Mouse (Mus musculus) fibroblast of lung, adult 2 months (primary cell): ENCODE data around the gene Dazap1.

Experiments
- DNase-seq: peaks from one replicate; pipeline ENCODE4 v3.0.0-alpha.2; 2011; ENCODE audit warnings: low read depth

Gene Dazap1

GRCm38 (mm10) chr10:80298571-80299281, 37.4 kb downstream of the Dazap1 start:
- DNase-seq = no peak

- DNase-seq = no peak
Observed at GRCm38 (mm10) chr10:80299301-80299700, 38.0 kb downstream of the Dazap1 start.

- no peak for DNase-seq
Observed at GRCm38 (mm10) chr10:80299824-80300223, 38.5 kb downstream of the Dazap1 start.

- DNase-seq = no peak
Observed at GRCm38 (mm10) chr10:80300672-80301181, 39.4 kb downstream of the Dazap1 start.

GRCm38 (mm10) chr10:80301256-80302081, 40.2 kb downstream of the Dazap1 start:
- no peak for DNase-seq

GRCm38 (mm10) chr10:80302082-80302355, 40.7 kb downstream of the Dazap1 start:
- no peak for DNase-seq

- no peak for DNase-seq
Observed at GRCm38 (mm10) chr10:80302471-80302881, 41.2 kb downstream of the Dazap1 start.

- DNase-seq = no peak
Observed at GRCm38 (mm10) chr10:80304458-80304857, 43.2 kb downstream of the Dazap1 start.

- no peak for DNase-seq
Observed at GRCm38 (mm10) chr10:80304862-80305261, 43.6 kb downstream of the Dazap1 start.

- DNase-seq = no peak
Observed at GRCm38 (mm10) chr10:80311560-80311959, 50.3 kb downstream of the Dazap1 start.

- DNase-seq = no peak
Observed at GRCm38 (mm10) chr10:80312586-80313504, 51.6 kb downstream of the Dazap1 start.

- no peak for DNase-seq
Observed at GRCm38 (mm10) chr10:80313627-80314201, 52.4 kb downstream of the Dazap1 start.

- DNase-seq = no peak
Observed at GRCm38 (mm10) chr10:80314494-80315001, 53.3 kb downstream of the Dazap1 start.

- no peak for DNase-seq
Observed at GRCm38 (mm10) chr10:80315315-80315714, 54.0 kb downstream of the Dazap1 start.

- DNase-seq = no peak
Observed at GRCm38 (mm10) chr10:80316359-80316781, 55.1 kb downstream of the Dazap1 start.

GRCm38 (mm10) chr10:80317011-80317410, 55.7 kb downstream of the Dazap1 start:
- DNase-seq = no peak

GRCm38 (mm10) chr10:80320340-80320760, 59.1 kb downstream of the Dazap1 start, which contains the start of gene 2310011J03Rik:
TSS of gene 2310011J03Rik (minus strand) at chr10:80320537.
- peak; percentile 66 for DNase-seq

GRCm38 (mm10) chr10:80321014-80321669, 59.9 kb downstream of the Dazap1 start:
- DNase-seq = no peak

- DNase-seq = no peak
Observed at GRCm38 (mm10) chr10:80321670-80322581, 60.6 kb downstream of the Dazap1 start.

GRCm38 (mm10) chr10:80322811-80323211, 61.5 kb downstream of the Dazap1 start:
- DNase-seq = no peak
